Mouse (Mus musculus): ENCODE data around the gene Pde6d. TPM values are rescaled to one million over a fixed set of nuclear protein-coding genes. Genes with fewer than 3 reads are reported as not detected.
"Not testable (repeated sequence)": the region's sequence is repeated elsewhere in the genome, so short reads cannot be mapped to it uniquely, and the experiment has no call there.

The Pde6d gene
- polyA plus RNA-seq, 1 experiment from 2014 or later: 64.3 TPM

DNA sequence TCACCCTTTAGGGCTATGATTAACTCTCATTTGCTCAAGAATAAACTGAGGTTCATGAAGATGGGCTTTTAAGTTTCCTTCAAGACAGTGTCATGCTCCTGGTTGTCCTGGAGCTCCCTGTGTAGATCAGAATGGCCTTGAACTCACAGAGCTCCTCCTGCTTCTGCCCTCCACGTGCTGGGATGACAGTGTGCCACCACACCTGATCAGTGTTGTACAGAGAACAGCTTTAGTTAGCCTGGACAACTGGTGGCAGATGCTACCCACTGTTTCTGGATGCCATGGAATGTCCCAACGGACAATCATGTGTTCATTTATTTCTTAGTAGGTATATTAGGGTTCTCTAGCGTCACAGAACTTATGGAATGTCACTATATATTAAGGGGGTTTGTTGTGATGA lies 65.4 kb downstream of the Pde6d start:
- 73% methylated on average over 3 of the region's 3 CpGs for WGBS
- DNase-seq (ENCODE audit: extremely low spot score, low spot score): no peak
- Histone ChIP-seq H3K36me3 (replicated peaks) (no peaks in the 10 kb centered on the region), H3K4me3 (no peak overlapping the region), H3K9me3 (no peaks in the 10 kb centered on the region), H3K27ac (no peak overlapping the region), H3K27me3 (ENCODE audit: poor library complexity, severe bottlenecking) (peaks cover 2% of the 10 kb centered on the region; the same call in 1 of the 2 replicates), H3K4me1 (peaks cover 14% of the 10 kb centered on the region)

DNA sequence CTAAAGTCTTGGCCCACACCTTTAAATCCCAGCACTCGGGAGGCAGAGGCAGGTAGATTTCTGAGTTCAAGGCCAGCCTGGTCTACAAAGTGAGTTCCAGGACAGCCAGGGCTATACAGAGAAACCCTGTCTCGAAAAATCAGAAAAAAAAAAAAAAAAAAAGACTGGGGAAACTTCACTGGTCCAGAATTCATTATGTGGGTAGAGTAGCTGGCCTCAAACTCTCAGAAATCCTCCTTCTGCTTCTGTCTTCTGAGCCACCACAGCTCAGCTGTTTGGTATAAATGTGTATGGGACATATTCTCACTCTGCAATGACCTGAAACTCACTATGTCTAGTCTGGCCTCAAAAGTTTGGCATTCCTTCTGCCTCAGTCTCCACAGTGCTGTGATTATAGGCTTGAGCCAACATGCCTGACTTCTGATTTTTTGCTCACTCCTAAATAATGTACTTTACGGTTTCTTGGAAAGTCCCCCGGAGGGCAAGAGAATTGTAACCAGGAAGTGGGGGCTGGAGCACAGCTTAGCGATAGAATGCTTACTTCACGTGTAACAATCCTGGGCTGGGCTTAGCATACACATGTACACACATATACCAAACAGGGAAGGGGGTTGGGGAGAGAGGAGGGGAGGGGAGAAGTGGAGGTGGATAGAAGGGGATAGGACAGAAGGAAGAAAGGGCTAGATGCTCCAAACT lies 66.6 kb downstream of the Pde6d start:
- 0 out of 2 replicates have a peak overlapping the region, but pooled peaks have one; percentile 11 for H3K27ac ChIP-seq
- 81% methylated on average over 6 of the region's 6 CpGs for WGBS
- no peak for DNase-seq (ENCODE audit: extremely low spot score, low spot score)

DNA sequence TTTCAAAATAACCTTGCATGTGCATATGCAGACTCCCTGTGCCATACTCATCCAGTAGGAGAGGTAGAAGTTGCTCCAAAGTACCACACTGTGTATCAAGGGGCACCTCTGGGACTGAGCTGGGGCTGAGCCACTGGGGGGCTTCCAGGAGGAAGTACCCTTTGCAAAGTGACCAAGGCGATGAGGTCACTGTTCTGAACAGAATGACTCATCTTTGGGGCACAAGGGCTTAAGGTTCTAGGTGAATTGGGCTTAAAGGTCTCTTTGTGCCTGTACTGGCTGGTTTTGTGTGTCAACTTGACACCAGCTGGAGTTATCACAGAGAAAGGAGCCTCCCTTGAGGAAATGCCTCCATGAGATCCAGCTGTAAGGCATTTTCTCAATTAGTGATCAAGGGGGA lies 69.4 kb downstream of the Pde6d start:
- not testable (repeated sequence) for H3K27me3 ChIP-seq (ENCODE audit: poor library complexity, severe bottlenecking); H3K9me3 ChIP-seq; H3K4me3 ChIP-seq; H3K27ac ChIP-seq; H3K36me3 ChIP-seq (replicated peaks); DNase-seq (ENCODE audit: extremely low spot score, low spot score)
- H3K4me1 ChIP-seq: peaks cover 40% of the 10 kb centered on the region
- WGBS: 59% methylated on average over 1 of the region's 1 CpGs

More for the DNA sequence above, 66.6 kb downstream of the Pde6d start:
- no peaks in the 10 kb centered on the region for H3K27me3 ChIP-seq (ENCODE audit: poor library complexity, severe bottlenecking)
- H3K4me3 ChIP-seq: no peak overlapping the region
- H3K36me3 ChIP-seq (replicated peaks): no peaks in the 10 kb centered on the region
- H3K9me3 ChIP-seq: no peaks in the 10 kb centered on the region
- H3K4me1 ChIP-seq: peaks cover 24% of the 10 kb centered on the region

DNA sequence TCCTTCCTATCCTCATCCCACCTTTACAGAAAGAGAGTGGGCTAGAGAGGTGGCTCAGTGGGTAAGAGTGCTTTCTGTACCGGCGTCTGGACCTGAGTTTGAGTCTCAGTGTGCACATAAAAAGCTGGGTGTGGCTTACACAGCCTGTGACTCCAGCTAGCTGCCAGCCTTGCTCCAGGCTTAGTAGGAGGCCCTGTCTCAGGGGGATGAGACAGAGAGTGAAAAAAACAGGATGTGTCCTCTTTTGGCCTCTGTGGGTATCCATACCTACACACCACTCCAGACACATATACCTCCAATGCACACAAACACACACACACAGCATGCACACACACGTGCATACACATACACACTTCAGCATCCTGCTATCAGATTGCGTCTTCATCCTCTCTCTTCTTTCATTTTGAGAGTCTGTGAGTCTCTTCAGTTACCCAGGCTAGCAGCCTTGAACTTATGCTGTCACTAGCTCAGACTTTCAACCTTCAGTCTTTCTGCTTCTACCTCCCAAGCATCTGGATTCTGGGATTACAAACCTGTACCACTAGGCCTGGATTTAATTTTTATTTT lies 70.2 kb downstream of the Pde6d start:
- H3K9me3 ChIP-seq: no peaks in the 10 kb centered on the region
- peaks cover 40% of the 10 kb centered on the region for H3K4me1 ChIP-seq
- H3K27ac ChIP-seq: peak overlapping the region; percentile 77
- H3K4me3 ChIP-seq: no peak overlapping the region
- WGBS: 84% methylated on average over 4 of the region's 4 CpGs
- H3K36me3 ChIP-seq (replicated peaks): no peaks in the 10 kb centered on the region
- no peak for DNase-seq (ENCODE audit: extremely low spot score, low spot score)
- H3K27me3 ChIP-seq (ENCODE audit: poor library complexity, severe bottlenecking): no peaks in the 10 kb centered on the region

DNA sequence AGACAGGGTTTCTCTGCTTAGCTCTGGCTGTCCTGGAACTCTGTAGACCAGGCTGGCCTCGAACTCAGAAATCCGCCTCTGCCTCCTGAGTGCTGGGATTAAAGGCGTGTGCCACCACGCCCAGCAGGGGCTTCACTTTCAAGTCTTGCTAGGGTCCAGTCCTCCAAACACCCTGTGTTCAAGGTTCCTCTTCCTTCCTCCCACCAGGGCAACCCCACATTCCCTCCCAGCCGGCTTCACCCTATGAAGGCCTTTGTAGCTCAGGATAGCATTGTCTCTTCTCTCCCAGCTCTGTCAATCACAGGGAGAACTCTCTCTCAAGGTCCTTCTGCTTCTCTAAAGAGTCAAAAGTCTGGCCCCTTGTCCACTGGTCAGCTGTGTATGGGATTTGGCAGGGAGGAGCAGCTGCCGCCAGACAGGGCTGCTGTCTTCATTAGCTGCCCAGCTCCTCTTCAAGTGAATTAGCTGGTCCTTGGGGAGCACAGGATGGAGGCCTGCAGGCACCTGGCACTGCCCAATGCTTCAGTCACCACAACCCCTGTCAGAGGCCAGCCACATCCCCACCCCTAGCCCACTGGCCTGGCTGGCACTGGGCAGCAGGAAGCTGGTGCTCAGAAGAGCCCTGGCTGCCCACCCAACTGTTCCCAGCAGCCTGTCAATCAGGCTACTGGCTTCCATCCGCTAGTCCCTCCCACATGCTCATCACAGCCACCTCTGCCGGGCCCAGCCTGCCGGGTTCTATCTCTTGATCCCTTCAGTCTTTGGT lies 71.6 kb downstream of the Pde6d start:
- 45% methylated on average over 9 of the region's 9 CpGs for WGBS
- peaks cover 50% of the 10 kb centered on the region for H3K4me1 ChIP-seq
- DNase-seq (ENCODE audit: extremely low spot score, low spot score): no peak

DNA sequence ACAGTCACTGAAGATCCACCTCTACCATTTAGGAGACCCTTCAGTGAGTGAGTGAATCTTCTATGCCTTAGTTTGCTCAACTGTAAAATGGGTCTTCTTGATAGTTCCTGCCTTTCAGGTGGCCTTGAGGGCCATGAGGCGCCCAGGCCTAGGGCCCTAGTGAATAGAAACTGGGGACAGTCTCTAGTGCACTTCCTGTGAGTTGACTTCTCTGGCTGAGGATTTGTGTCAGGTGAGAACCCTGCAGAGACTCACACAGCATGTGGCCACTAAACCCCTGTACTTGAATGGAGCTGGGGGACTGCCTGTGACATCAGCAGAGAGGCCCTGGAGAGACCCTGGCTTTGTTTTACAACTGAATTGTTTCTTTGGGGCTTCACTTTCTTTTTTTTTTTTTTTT lies 72.2 kb downstream of the Pde6d start:
- H3K4me1 ChIP-seq: peaks cover 56% of the 10 kb centered on the region
- H3K9me3 ChIP-seq: no peaks in the 10 kb centered on the region
- WGBS: 65% methylated on average over 1 of the region's 1 CpGs
- H3K4me3 ChIP-seq: no peak overlapping the region
- no peaks in the 10 kb centered on the region for H3K36me3 ChIP-seq (replicated peaks)
- no peak for DNase-seq (ENCODE audit: extremely low spot score, low spot score)
- H3K27ac ChIP-seq: peak overlapping the region; percentile 77
- H3K27me3 ChIP-seq (ENCODE audit: poor library complexity, severe bottlenecking): no peaks in the 10 kb centered on the region

More for the DNA sequence above, 71.6 kb downstream of the Pde6d start:
- Histone ChIP-seq H3K27ac (peak overlapping the region; percentile 77), H3K27me3 (ENCODE audit: poor library complexity, severe bottlenecking) (no peaks in the 10 kb centered on the region), H3K4me3 (no peak overlapping the region), H3K36me3 (replicated peaks) (no peaks in the 10 kb centered on the region), H3K9me3 (no peaks in the 10 kb centered on the region)

DNA sequence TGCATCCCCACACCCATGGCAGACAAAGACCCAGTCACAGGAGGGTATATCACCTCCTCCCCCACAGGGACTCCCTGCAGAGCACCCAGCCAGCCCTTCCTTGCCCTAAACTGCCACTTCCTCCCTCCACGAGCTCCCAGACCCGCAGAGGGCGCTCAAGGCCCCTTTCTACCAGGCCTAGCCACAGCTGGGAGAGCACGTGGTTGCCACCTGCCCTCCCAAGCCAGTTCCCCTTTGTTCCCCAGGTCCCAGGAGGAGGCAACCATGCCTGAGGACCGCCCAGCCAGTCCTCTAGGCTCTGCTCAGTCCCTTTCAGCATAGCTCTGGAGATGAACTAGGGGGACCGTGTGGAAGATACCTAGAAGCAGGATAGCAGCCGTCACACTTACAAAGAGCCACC lies 73.0 kb downstream of the Pde6d start:
- 6% methylated on average over 7 of the region's 7 CpGs for WGBS
- peaks cover 64% of the 10 kb centered on the region for H3K4me1 ChIP-seq
- DNase-seq (ENCODE audit: extremely low spot score, low spot score): peak; percentile 88
- peak overlapping the region; percentile 15; the same call in 1 of the 2 replicates for H3K4me3 ChIP-seq
- H3K27me3 ChIP-seq (ENCODE audit: poor library complexity, severe bottlenecking): no peaks in the 10 kb centered on the region
- peak overlapping the region; percentile 91 for H3K27ac ChIP-seq
- no peaks in the 10 kb centered on the region for H3K9me3 ChIP-seq
- H3K36me3 ChIP-seq (replicated peaks): no peaks in the 10 kb centered on the region

DNA sequence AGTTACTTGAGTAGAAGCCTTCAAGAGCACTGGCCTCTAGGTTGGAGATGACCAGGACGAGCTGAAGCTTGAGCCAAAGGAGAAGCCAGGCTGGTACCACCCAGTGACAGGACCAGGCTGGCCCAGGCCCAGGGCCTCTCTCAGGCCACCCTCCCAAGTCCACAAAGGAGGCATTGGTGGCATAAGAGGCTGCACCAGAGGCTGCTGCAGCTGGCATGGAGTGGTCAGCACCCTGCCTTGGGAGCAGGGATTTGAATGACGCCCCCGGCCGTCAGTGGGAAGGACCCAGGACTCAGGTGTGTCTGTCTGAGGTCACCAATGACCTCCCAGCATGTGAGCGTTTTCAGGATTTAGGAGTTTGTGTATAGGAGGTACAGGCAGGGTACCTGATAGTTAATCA lies 74.6 kb downstream of the Pde6d start:
- DNase-seq (ENCODE audit: extremely low spot score, low spot score): no peak
- Histone ChIP-seq H3K9me3 (no peaks in the 10 kb centered on the region), H3K4me3 (no peak overlapping the region), H3K27ac (peak overlapping the region; percentile 40; the same call in 1 of the 2 replicates), H3K4me1 (peaks cover 77% of the 10 kb centered on the region), H3K27me3 (ENCODE audit: poor library complexity, severe bottlenecking) (no peaks in the 10 kb centered on the region), H3K36me3 (replicated peaks) (no peaks in the 10 kb centered on the region)
- WGBS: 83% methylated on average over 5 of the region's 5 CpGs

DNA sequence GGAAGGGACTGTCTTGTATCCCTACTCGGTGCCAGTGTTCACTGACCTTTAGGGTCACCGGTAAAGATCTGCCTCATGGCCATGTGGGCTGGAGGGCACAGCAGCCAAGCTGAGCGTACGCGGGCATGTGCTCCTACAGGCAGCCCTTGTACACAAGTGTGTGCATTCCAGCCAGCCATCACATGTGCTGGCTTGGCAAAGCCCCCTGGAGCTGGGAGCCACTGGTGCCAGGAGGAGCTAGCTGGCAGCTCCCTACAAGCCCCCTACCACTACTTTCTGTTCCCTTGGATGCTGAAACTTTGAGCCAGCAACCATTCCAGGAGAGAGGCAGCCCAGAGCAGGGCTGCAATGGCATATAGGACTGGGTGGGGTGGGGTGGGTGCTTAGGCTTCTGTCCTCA lies 76.0 kb downstream of the Pde6d start:
- 84% methylated on average over 5 of the region's 5 CpGs for WGBS
- no peak overlapping the region for H3K4me3 ChIP-seq
- DNase-seq (ENCODE audit: extremely low spot score, low spot score): no peak
- H3K9me3 ChIP-seq: no peaks in the 10 kb centered on the region
- H3K4me1 ChIP-seq: peaks cover 81% of the 10 kb centered on the region
- H3K27ac ChIP-seq: peak overlapping the region; percentile 97
- H3K36me3 ChIP-seq (replicated peaks): no peaks in the 10 kb centered on the region
- no peaks in the 10 kb centered on the region for H3K27me3 ChIP-seq (ENCODE audit: poor library complexity, severe bottlenecking)

DNA sequence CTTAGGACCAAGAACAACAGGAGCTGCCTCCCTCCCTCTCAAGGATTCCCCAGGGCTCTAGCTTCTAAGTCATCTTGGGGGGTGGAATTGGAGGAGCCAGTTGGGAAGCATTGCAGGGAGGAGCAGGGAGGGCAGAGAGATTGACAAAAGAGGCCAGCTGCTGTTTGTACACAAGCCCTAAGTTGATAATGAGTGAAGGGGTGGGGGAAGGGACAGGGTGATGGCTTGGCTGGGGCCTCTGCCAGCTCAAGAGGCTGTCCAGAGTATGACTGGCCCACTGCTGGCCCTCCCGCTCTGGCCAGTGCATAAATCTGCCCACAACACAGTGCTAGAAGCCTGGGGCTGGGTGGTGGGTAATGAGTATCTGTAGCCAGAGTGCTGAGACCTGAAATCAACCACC lies 77.0 kb downstream of the Pde6d start:
- peaks cover 79% of the 10 kb centered on the region for H3K4me1 ChIP-seq
- peak overlapping the region; percentile 56 for H3K4me3 ChIP-seq
- H3K9me3 ChIP-seq: no peaks in the 10 kb centered on the region
- WGBS: 43% methylated on average over 1 of the region's 1 CpGs
- H3K27ac ChIP-seq: peak overlapping the region; percentile 97
- H3K27me3 ChIP-seq (ENCODE audit: poor library complexity, severe bottlenecking): no peaks in the 10 kb centered on the region
- H3K36me3 ChIP-seq (replicated peaks): no peaks in the 10 kb centered on the region
- no peak for DNase-seq (ENCODE audit: extremely low spot score, low spot score)

DNA sequence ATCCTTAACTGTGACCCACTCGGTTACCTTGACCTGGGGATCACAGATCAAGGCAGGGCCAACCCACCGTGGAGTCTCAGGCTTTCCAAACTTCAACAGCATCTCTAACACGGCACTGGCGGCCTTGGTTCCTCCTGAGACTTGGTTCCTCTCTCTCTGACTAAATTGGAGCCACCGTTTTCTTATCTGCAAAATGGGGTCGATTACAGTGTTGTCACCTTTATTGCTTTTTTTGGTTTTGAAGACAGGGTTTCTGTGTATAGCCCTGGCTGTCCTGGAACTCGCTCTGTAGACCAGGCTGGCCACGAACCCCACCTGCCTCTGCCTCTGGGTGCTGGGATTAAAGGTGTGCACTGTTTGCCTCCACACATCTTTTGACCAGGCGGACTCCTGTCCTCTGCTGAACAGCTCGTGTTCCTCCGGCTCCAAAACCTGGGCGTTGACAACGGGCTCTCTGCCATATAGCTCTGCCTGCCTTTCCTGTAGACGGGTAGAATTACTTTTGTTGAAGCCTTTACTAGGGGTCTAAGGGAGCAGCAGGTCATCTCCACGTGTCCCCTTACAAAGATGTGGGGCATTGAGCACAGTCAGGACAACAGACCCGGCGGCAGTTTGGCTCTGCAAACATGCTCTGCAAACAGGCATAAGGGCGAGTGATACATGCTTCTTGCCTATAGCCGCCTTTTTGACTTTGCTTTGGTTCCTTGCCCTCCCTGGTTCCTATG lies 77.6 kb downstream of the Pde6d start:
- WGBS: 15% methylated on average over 19 of the region's 19 CpGs
- no peaks in the 10 kb centered on the region for H3K27me3 ChIP-seq (ENCODE audit: poor library complexity, severe bottlenecking)
- H3K27ac ChIP-seq: peak overlapping the region; percentile 97
- DNase-seq (ENCODE audit: extremely low spot score, low spot score): no peak
- H3K9me3 ChIP-seq: no peaks in the 10 kb centered on the region
- H3K4me3 ChIP-seq: peak overlapping the region; percentile 56
- H3K36me3 ChIP-seq (replicated peaks): no peaks in the 10 kb centered on the region
- H3K4me1 ChIP-seq: peaks cover 78% of the 10 kb centered on the region

DNA sequence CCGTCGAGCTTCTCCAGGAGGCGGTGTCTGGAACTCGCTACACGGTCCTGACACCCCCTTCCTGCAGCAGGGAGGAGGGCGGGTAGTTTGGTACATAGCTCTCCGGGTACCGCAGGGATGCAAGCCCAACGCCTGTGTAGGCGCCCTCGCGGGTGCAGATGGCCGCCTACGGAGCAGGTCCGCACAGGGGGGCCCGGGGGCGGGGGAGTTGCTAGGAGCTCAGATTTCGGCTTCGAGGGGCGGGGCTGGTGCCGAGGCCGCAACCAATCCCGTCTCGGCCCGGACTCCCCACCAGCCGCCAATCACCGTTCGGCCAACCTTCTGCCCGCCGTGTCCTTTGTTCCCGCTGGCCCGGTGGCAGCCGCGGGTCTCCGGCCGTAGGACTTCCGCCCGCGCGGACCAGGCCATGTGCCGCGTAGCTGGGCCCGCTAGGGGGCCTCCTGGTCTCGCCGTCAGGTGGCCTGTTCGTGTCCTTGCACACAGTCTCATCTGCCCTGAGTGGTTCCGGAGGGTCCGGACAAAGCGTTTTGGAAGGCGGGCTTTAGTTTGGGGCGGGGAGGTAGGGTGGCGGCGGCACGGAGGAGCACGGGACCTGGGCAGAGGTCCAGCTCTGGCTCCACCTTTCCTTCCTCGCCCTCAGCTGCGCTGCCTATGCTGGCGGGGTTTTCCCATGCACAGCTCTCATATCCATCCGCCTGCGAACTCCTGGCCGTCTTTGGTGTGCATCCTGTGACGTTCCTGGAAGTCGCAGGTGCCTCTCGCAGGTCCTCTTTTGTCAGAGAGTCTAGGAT lies 78.3 kb downstream of the Pde6d start:
- Histone ChIP-seq H3K4me3 (peak overlapping the region; percentile 56), H3K27ac (peak overlapping the region; percentile 97), H3K4me1 (peaks cover 75% of the 10 kb centered on the region), H3K9me3 (no peaks in the 10 kb centered on the region), H3K36me3 (replicated peaks) (no peaks in the 10 kb centered on the region), H3K27me3 (ENCODE audit: poor library complexity, severe bottlenecking) (no peaks in the 10 kb centered on the region)
- DNase-seq (ENCODE audit: extremely low spot score, low spot score): peak; percentile 98
- WGBS: under 1% methylated on average over 64 of the region's 64 CpGs
